Mouse (Mus musculus): Measurements from ENCODE around the gene Mcpt9.
"Not testable (repeated sequence)": the region's sequence is repeated elsewhere in the genome, so short reads cannot be mapped to it uniquely, and the experiment has no call there.

The Mcpt9 gene

DNA sequence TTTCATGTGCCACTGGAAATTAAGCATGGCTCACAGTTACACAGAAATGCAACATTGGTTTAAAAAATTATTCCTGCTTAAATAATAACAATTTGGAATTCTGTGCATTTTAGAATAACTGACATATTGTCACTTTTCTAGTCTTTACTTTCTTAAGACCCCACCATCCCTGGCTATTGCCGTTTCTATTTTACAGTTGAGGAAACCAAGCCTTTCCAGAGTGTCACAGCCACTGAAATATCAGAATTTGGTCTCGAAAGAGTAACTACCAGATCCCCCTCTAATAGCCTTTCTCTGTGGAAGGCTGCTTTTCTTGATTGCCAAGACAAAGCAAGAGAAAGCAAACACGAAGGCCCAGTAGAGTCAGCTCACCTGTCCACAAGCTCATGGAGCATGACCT lies at the start of gene Mcpt9:
Mcpt9 (minus strand) TSS at position 101 of the 400 bp plus-strand sequence.
- in situ Hi-C loops (cut with MboI; ENCODE audit: unreplicated experiment in 2 of 2), result not testable (repeated sequence)

DNA sequence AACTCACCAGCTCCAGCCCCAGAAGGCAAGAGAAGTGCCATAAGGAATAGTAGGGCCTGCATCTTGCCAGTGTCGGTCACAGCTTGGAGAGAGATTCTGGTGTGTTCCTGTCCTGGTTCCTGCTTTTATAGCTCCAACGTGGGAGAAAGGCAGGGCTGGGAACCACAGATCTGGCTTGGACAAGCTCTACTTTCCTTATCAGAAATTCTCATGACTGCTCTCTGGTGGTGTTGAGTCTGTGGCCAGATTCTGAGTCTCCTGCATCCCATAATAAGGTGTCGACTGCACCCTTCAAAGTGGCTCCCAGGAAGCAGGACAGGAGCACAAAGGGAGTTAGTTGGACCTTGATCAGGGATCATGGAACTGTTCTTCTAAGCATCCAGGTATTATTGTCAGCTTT lies 31.9 kb upstream of the Mcpt9 start, which contains the start of gene Mcpt4:
Mcpt4 (minus strand) TSS at position 101 of the 400 bp plus-strand sequence.
- in situ Hi-C loops (cut with MboI; ENCODE audit: unreplicated experiment in 2 of 2), result not testable (repeated sequence)

DNA sequence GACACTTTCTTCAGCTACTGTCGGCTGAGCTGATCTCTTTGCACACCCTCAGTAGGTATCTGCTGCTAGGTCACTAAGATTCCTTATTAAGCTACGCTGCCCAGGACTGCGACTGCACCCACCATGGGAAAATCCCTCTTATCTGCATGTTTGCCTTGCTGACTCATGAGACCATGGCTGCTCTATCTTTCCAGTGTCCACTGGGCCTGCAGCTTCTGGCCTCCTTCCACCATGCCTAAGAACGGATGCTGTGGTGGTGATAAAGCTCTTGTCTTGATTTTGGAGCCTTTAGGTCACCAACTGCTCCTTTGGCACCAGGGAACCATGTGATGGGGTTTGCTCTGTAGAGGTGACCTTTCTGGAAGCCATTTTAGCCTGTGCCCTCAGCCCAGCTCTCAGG lies 27.4 kb upstream of the Mcpt9 start:
- in situ Hi-C loops (cut with MboI; ENCODE audit: unreplicated experiment in 2 of 2), result no loop called here

DNA sequence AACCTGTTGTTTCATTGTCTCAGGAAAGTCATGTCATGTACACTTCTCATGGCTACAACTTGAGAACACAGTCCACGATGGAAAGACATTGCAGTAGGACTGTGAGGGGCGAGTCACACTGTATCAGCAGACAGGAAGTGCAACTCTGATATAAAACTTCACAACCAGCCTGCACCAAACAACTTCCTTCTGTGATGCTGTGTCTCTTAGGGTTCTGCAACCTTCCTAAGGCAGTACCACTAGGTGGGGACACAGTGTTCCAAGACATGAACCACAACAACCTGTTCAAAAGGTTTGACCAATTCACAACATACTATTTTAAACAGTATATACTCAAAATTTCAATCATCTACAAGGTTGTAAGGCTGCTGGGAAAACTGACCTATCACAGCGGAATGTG lies 25.1 kb upstream of the Mcpt9 start:
- in situ Hi-C loops (cut with MboI; ENCODE audit: unreplicated experiment in 2 of 2), result no loop called here

DNA sequence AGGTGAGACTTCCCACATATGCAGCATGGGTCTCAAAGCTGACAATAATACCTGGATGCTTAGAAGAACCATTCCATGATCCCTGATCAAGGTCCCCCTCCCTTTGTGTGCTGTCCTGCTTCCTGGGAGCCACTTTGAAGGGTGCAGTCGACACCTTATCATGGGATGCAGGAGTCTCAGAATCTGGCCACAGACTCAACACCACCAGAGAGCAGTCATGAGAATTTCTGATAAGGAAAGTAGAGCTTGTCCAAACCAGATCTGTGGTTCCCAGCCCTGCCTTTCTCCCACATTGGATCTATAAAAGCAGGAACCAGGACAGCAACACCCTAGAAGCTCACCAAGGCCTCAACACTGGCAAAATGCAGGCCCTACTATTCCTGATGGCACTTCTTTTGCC lies 11.5 kb upstream of the Mcpt9 start, which contains the start of gene Mcpt2:
Mcpt2 (plus strand) TSS at position 250 of the 400 bp plus-strand sequence.
- in situ Hi-C loops (cut with MboI; ENCODE audit: unreplicated experiment in 2 of 2), result not testable (repeated sequence)

DNA sequence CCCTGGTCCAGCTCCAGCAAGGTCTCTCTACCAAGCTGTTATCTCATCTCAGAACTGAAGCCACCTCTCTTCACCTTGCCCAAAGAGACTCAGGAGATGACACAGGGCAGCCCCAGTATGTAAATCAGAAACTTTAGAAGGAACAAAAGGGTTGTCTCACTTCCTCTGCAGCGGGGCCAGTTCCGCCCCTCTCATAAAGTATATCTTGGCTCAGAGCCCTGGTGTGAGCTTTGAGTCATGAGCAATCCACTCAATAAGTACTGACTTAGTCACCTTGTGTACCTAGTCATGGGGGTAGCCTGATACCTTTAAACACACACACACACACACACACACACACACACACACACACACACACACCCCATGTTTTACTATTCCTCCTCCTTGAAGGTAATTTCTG lies 4.1 kb upstream of the Mcpt9 start:
- in situ Hi-C loops (cut with MboI; ENCODE audit: unreplicated experiment in 2 of 2), result no loop called here

DNA sequence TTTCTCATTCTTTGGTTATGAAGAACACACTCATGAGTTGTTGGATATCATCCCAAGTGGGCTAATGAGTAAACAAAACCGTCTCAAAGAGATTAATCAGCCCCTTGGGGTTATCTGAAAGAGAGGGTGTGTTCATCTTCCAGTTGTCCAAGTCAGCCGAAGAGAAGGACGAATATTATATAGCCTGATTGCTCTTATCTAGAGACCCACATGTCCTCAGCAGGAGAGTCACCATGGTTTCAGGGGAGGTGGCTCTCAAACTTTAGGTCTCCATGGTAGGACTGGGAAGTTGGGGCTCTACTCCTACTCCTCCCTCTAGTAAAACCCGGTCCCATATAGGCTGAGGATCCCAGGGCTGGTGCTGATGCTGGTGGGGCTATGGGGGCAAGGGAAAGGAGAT lies 9.0 kb downstream of the Mcpt9 start:
- in situ Hi-C loops (cut with MboI; ENCODE audit: unreplicated experiment in 2 of 2), result not testable (repeated sequence)

DNA sequence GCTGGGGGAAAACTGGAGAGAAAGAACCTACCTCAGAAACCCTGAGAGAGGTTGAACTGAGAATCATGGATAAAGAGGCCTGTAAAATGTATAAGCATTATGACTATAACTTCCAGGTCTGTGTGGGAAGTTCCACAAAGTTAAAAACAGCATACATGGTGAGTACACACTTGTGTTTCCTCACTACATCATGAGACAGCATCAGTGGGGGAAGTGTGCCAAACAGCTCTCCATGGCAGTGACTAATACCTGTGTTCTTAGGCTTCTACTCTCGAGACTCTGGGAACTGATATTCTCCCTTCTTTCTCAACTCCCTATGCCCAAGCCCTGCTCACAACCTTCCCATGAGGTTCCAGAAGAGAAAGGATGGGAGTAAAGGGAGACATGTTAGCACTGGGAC lies 10.8 kb downstream of the Mcpt9 start:
- in situ Hi-C loops (cut with MboI; ENCODE audit: unreplicated experiment in 2 of 2), result no loop called here

DNA sequence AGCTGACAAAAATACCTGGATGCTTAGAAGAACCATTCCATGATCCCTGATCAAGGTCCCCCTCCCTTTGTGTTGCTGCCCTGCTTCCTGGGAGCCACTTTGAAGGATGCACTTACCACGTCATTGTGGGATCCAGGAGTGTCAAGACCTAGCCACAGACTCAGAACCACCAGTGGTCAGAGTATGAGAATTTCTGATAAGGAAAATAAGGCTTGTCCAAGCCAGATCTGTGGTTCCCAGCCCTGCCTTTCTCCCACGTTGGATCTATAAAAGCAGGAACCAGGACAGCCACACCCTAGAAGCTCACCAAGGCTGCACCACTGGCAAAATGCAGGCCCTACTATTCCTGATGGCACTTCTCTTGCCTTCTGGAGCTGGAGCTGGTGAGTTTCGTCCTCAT lies 12.6 kb downstream of the Mcpt9 start, which contains the start of gene Mcpt1:
Mcpt1 (plus strand) TSS at position 301 of the 400 bp plus-strand sequence.
- in situ Hi-C loops (cut with MboI; ENCODE audit: unreplicated experiment in 2 of 2), result not testable (repeated sequence)

DNA sequence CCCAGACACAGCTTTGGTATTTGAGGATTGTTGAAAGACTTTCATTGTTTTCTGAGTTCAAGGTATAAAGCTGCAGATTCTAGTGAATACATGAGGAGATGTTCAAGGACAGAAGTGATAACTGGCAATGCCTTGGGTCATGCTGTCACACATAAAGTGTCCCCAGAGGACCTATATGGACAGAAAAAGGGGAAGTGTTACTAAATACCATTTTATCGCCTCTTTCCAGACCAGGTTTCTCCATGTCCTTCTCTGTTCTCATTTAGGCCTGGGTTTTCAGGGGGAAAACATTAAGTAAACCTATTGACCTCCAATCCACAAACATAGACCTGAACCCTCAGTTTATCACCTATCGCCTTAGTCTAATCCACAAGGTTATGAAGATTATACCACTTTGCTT lies 16.4 kb downstream of the Mcpt9 start:
- in situ Hi-C loops (cut with MboI; ENCODE audit: unreplicated experiment in 2 of 2), result no loop called here

DNA sequence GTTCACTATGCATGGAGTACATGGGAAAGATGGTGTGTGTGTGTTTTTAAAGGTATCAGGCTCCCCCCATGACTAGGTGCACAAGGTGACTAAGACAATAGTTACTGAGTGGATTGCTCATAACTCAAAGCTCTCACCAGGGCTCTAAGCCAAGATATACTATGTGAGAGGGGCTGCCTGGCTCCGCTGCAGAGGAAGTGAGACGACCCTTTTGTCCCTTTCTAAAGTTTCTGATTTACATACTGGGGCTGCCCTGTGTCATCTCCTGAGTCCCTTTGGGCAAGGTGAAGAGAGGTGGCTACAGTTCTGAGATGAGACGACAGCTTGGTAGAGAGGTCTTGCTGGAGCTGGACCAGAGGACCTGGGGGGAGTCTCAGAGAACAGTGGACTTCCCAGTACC lies 17.1 kb downstream of the Mcpt9 start:
- in situ Hi-C loops (cut with MboI; ENCODE audit: unreplicated experiment in 2 of 2), result no loop called here

DNA sequence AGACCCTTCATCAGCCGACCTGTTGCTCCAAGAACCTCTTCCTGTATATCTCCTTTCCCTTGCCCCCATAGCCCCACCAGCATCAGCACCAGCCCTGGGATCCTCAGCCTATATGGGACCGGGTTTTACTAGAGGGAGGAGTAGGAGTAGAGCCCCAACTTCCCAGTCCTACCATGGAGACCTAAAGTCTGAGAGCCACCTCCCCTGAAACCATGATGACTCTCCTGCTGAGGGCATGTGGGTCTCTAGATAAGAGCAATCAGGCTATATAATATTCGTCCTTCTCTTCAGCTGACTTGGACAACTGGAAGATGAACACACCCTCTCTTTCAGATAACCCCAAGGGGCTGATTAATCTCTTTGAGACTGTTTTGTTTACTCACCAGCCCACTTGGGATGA lies 42.8 kb downstream of the Mcpt9 start:
- in situ Hi-C loops (cut with MboI; ENCODE audit: unreplicated experiment in 2 of 2), result not testable (repeated sequence)
